Comparison of ENCODE assay signal across 10 mouse cellular contexts in genomic region chr10:119050017-119050685, GRCm38 (mm10).
DNase-seq lines count a peak whose midpoint lies in the region; ATAC-seq and TF ChIP-seq lines count a peak whose summit lies in the region.
"Had no signal": no experiment of that assay in that cellular context is flagged by ENCODE, and none has a peak within 500 bp of the region (broad histone marks: within the 10 kb centered on the region; RNA-seq: fewer than 3 reads in every experiment).

No protein-coding gene starts in this region.

- no peak overlapping the region for H3K9ac ChIP-seq in heart, adult 2 months (ENCODE audit: low read depth, low read length)
- H3K9ac ChIP-seq: hindbrain, embryonic 12.5 days had no signal

- peaks cover 7% of the 10 kb centered on the region for H3K4me1 ChIP-seq in heart, adult 2 months (ENCODE audit: control insufficient read depth, insufficient read depth, low read length)

- no peak overlapping the region for H3K4me3 ChIP-seq in heart, adult 2 months
- H3K4me3 ChIP-seq: hindbrain, embryonic 12.5 days had no signal

- peak; percentile 55 for TF ChIP-seq CTCF in heart, adult 2 months (IDR thresholded peaks at IDR 0.05)

- ATAC-seq in megakaryocyte progenitor cell, adult 5-6 weeks (replicated peaks; ENCODE audit: poor library complexity), result peak; percentile 90

- intact Hi-C loops in heart, adult 2 months (cut with DNase I), result no loop called here
- intact Hi-C loops in heart, postnatal 25 days (cut with DNase I), result no loop called here

- no peaks in the 10 kb centered on the region for H3K79me2 ChIP-seq in heart, adult 2 months (replicated peaks; ENCODE audit: control insufficient read depth, insufficient read depth, low read length)

- no peak for TF ChIP-seq POLR2A in heart, adult 2 months (IDR thresholded peaks at IDR 0.05; ENCODE audit: insufficient read depth, low read depth, low read length)

- H3K27ac ChIP-seq in heart, adult 2 months, result no peak overlapping the region
- H3K27ac ChIP-seq: hindbrain, embryonic 12.5 days had no signal

- H3K27me3 ChIP-seq in heart, adult 2 months (ENCODE audit: control insufficient read depth, insufficient read depth, low read length), result no peaks in the 10 kb centered on the region
- H3K27me3 ChIP-seq: hindbrain, embryonic 12.5 days had no signal

- H3K36me3 ChIP-seq in heart, adult 2 months (ENCODE audit: control insufficient read depth, insufficient read depth, low read length), result no peaks in the 10 kb centered on the region
- H3K36me3 ChIP-seq: hindbrain, embryonic 12.5 days had no signal

- whole genome bisulfite sequencing in heart, adult 2 months, result 77% methylated on average over 18 of the region's 18 CpGs

- TF ChIP-seq EP300 in heart, adult 2 months (IDR thresholded peaks at IDR 0.05; ENCODE audit: insufficient read depth, low read depth, low read length), result no peak

- DNase-seq in heart, adult 2 months, result no peak
- DNase-seq in heart, postnatal 25 days (ENCODE audit: low spot score), result no peak
- peak; percentile 24 for DNase-seq in 3T3-L1 (ENCODE audit: low read depth, low spot score)
- DNase-seq in WW6 (ENCODE audit: low read depth, low spot score), result peak; percentile 20
- no peak for DNase-seq in cerebellum, adult 11 months
- DNase-seq in heart, adult 9 months (ENCODE audit: low spot score in 2 of 2), result no peak
- no peak for DNase-seq in layer of hippocampus, postnatal 10 days (ENCODE audit: low spot score in 2 of 2)
- DNase-seq: cerebellum, postnatal 10 days had no signal

Comparison
In these comparisons a context has a peak if more than half of its experiments do, and no peak if none do; other contexts are left out.
1. DNase-seq: peak in 3T3-L1 (single experiment) and WW6 (single experiment); none in heart, adult 2 months (0 of 2), heart, postnatal 25 days (single experiment), cerebellum, adult 11 months (single experiment), heart, adult 9 months (0 of 2) and layer of hippocampus, postnatal 10 days (0 of 2).